Mouse (Mus musculus): ENCODE measurements at regions not wholly inside any gene's neighbourhood (a gene's known extent, or its start where the extent isn't known, plus 50 kb on each side); places are given as distances from the start of the nearest gene placed in this dataset.

DNA sequence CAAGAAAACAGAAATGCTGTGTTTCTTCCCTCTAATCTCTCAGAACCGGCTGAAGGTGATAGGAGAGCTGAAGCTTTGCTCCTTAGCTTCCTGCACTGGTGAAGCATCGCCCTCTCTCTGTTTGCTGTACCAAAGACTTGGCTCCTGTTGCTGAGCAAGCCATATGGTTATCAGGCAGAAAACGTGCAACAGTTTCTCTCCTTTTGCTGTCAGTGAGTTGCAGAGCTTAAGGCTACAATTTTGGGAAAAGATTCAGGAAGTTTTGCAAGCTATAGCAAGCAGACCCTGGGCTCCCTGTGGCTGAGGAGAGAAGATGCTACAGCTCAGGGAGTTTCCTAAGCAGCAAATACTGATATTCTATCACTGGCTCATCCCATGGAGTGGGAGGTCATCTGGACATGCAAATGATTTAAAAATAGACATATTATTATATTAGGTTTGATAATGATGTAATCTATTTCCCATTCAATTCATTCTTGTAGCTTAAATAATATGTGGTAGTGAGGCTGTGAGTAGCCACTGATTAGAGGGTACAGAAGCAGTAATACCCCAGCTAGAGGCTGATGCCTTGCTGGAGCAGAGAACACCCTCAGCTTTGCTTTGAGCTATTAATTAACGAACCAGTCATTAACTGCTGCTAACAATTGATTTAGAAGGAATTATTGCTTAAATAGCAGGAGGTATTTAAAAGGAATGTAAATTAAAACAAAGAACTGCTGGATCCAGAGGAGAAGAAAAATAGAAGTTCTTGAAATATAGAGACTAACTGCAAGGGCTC, 240.1 kb upstream of the Emcn start:
- no peak for DNase-seq (ENCODE audit: low read depth)

DNA sequence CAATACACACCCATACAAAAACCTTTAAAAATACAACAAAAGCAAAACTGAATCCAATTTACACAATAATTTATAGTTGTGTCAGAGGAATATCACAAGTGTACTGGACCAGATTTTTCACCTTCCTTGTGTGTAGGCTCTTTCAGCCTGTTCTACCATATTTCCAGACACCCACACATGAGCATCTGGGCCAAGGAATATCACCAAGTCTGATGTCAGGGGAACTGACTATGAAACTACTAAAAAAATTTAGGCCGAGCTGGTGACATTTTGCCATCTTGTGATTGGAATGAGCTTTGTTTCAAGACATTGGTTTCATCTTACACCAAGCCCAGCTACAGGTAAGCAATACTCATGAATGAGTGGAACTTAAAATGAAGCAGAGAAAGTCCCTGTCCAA, 234.9 kb upstream of the Emcn start:
- DNase-seq (ENCODE audit: low read depth): no peak

DNA sequence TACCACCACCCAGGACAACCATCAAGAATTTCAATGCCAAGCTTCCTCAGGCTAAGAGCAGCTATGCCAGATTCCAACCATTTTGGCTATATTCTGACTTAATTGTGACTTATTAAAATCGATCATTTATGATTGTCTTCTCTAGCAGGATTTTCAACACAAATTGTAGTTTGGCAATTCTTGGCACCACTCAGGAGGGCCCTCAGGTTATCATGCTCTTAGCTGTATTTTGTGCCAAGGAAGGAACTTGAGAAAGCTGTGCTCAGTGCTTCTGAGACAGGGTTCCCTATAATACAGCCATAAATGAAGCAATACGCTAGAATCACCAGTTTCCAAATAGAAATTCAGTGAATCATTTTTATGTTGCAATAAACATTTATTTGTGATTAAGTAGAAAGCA, 232.7 kb upstream of the Emcn start:
- no peak for DNase-seq (ENCODE audit: low read depth)

DNA sequence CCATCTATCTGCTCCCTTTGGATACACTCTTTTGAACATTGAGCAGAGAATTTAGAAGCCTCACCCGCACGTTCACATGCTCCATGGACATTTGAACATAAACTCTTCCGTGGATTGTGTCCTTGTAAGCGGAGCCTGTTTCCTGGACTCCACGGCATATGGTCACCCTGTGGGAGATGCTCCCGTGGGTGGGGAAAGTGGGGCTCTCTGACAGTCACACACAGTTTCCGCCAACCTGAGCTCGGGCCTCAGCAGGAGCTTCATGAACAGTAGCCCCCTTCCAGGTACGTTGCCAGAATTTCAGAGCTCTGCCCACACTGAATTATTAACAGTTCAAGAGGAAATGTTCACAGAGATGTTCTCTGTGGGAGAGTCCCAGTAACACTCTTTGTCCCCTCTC, 231.1 kb upstream of the Emcn start:
- DNase-seq (ENCODE audit: low read depth): no peak

DNA sequence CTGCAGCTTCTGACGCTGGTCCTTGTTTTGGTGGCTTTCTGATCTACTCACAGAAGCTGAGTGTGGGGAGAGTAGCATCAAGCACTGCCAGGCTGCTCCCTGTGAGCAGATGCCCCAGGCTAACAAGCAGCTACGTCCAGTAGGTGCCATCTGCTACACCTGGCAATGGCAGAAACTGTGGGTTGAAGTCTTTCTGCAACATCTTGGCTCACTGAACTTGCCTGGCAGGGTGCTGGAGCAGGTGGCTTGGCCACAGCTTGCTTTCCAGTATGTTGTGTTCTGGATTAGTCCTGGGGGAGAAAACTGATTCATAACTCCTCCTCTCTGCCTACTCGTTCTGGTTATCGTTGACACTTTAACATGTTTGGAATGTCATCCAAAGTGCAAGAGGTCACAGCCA, 230.4 kb upstream of the Emcn start:
- no peak for DNase-seq (ENCODE audit: low read depth)

DNA sequence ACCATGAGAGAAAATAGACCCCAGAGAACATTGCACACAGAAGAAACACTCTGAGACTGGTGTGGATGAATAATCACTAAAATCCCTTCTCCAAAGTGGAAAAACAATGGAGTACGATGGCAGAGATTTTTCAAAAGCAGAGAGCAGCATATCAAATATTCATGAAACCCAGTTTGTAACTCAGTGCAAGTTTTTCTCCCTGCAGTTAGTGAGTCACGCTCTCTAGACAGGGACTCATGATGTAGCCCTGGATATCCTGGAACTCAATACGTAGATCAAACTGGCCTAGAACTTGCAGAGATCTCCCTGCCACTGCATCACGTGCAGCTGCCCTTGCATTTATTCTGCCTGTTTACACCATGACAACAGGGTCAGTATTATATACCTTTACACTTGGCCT, 210.9 kb upstream of the Emcn start:
- no peak for DNase-seq (ENCODE audit: low read depth)

DNA sequence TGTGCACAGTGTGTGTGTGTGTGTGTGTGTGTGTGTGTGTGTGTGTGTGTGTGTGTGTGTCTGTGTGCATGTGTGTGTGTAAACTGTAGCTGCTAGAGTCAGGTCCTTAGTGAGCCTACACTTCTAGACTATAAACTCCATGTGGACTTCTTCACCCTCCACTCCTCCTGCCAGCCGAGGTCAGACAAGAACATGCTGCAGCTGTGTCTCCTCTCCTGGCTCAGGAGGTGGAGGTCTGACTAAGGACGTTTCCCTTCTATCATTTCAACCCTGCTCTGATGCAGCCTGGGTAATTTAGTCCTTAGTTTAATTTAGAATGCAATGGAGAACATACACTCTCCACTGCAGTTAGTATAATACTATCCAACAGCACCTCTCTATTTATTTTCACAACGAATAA, 198.8 kb upstream of the Emcn start:
- DNase-seq (ENCODE audit: low read depth): no peak

DNA sequence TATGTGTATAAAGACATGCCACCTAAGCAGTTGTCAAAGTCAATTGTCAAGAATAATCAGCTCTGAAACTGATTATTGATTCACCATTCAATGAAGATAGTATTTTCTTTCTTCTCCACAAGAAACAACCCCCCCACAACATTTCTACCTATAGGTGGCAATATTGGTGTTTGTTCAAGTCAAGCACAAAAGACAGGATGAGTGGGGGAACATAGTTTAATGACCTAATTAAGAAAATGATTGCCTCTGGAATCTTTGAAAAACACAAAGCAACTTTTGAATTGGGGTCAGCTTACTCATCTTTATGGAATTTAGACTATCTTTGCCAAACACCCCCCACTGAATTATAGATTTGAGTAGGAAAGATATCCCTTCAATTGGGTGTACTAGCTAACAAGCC, 194.8 kb upstream of the Emcn start:
- no peak for DNase-seq (ENCODE audit: low read depth)

DNA sequence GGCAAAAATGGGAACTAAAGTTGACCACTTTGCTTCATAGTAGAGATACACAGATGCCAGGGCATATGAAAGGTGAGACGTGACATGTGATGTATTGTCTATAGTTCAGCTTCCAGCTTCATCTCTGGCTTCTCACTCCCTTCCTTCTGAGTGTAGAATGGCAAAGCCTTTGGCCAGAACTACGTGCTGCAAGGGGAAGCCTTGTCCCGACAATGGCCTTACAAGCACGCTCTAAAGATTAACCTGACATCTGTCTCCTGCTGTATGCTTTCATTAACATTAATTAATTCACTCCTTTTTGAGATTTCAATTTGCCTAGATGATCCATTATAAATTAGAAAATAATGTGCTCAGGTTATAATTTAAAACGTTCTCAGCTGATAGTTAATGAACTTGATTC, 193.5 kb upstream of the Emcn start:
- DNase-seq (ENCODE audit: low read depth): no peak

DNA sequence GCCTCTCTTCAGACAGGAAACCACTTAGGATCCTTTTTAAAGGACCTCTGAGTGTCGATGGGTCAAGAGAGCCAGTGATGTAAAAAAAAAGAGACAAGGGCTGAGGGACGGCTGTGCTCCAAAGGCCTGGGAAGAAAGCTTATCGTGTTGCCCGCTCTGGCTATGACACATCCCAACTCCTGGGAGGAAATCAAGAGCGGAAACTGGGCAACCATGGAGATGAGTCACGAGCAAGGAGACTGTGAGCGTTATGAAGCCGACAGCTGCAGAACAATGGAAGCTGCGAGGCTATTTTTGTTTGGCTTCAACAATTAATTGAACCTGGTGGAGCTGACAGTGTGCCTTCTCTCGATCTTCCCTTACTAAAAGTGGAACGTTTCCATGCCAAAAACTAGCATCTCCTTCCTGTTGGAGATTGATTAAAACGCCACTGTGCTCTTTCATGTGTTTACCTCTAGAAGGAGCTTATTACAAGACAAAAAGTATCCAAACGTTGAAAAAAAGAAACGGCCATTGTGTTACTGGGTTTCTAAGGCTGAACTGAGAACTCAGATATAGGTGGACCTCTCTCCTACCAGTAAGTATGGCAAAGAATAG, 190.4 kb upstream of the Emcn start:
- no peak for DNase-seq (ENCODE audit: low read depth)

DNA sequence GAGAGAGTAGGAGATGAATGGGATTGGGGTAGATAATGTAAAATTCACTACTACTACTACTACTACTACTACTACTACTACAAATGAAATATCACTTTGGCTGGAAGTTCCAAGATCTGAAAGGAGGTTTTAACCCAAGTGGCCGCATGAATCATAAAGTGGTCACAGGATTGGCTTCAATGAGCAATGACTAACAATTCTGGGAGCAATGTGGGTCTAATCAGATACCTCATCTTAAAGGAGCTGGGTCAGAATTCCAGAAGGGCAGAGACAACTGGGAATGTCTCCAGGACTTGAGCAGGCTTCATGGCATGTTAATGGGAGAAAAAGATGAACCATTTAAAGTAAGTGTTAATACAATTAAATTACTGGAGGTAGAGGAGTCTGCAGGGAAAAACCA, 189.4 kb upstream of the Emcn start:
- DNase-seq (ENCODE audit: low read depth): no peak

DNA sequence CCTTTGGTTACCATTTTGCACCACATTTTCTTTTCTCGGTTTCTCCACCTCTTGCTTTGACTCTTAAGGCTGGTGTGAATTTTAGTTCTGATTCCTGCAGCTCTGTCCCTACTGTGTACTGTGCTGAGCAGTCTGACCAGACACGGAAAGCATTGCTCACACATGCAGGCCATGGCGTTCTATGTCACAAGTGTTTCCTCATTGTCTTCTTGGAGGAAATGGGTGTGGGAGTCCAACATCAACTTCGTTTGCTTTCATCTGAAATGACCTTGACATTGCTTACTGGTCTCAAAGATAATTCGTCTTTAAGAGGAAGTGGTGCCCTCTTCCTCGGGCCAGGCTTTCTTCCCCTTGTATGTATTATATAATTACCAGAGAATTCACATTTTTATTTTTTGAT, 187.6 kb upstream of the Emcn start:
- DNase-seq (ENCODE audit: low read depth): no peak

DNA sequence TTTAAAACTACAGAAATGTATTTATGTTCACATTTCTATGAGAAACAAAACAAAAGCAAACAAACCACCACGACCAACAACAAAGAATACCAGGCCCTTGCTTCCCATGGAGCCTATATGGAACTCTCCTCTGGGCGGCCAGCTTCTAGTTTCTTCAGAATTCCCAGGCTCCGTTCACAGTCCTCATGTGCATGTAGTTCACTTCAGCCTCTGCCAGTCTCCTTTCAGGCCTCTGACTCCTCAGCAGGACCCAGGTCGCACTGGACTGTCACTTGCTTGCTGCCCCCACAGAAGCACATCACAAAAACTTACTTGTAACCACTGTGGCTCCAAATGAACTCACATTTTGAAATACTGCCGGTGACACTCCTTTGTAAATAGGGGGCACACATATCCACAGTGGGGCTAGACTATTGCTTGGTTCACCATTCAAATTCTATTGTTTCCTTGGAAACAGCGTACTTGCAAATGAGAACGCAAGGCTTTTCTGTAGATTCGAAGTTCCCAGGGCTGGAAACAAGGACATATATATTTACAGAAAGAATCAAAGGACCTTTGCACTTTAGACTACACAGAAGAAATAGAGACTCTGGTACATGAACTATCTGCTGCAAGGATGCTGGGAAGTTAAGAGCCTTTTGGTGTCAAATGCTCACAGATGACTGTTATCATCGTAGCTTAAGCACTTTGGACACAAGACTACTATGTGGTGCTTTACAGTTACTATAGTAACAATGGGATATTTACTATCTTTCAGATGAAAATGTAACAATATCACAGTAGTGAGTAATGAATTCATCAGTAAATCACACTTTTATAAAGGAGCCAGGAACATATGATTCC, 186.4 kb upstream of the Emcn start:
- no peak for DNase-seq (ENCODE audit: low read depth)

DNA sequence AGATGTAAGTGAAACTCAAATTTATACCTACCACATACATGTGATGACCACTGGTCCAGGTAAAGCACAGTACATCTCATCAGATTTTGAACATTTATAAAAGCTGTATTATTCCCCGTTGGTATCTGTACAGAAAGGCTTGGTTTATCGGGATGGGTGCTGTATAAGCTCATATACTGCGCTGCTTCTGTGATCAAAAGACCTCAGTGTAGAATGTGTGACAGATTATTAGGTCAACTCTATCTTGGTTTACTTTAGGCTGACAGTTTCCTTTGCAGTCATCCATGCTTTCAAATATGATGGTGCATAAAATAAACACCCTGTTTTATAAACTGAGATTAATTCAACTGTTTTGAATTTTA, 185.8 kb upstream of the Emcn start:
- DNase-seq (ENCODE audit: low read depth): no peak

DNA sequence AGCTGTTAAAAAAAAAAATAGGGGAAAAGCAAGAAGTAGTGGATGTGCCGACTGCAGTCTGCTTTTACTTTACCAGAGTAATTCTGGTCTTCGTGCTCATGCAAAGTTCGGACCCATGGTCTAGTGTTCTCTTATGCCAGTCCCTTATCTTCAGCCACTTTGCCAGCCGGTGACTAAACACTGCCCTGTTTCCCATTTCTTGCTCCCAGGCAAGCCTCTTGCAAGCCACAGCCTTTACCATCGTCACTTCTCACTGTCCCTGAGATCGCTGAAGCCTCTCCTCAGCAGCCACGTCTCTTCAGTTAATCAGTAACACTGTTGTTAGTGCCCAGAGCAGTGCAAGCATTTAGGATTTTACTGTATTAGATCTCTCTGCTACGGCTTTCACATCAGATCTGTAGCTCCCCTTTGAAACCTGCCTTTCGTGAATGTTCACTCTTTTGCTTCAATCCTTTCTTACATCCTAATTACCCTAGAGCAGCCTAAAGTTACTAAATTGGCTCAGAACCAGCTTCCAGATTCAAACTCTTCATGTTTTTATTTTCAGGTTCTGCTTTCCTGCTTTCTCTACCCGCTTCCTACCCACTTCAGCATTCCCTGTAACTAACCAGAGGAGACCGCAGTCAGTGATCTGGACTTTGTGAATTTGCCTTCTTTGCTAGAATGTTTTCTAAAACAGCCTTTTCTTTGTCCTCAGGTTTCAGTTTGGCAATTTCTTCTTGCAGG, 184.5 kb upstream of the Emcn start:
- no peak for DNase-seq (ENCODE audit: low read depth)

DNA sequence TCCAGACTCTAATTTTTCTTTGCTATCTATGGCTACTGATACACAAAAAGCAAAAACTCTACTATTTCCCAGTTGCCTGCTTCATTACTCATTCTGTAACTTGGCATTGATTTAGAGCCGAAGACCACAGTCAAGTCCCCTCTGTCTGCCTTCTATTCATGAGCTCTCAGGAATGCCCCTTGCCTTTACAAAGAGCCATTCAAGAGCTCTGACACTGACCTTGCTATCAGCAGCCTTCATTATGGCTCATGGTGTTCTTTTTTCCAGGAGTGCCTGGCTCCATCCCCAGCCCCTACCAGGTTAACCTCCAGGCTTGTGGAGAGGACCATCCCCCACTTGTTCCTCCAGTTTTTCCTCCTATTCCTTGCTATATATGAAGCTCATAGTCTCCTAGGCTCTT, 151.8 kb upstream of the Emcn start:
- no peak for DNase-seq (ENCODE audit: low read depth)

DNA sequence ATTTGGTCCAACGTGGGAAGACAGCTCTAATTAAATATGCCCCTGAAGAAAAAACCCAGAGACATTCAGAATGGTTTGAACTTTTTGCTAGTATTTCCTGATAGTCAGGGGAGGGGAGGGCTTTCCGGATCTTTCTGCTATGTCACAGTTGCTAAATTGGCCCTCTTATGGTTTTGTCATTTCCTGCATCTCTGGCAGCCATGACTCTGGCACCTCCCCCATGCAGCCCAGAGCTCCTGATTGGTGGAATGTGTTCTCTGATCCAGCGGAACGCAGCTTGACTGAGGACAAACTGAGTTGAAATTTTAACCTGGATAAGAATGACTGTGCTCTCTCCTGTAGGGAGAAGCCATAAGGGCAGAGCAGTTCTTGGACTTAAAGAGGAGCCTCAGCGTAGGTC, 150.4 kb upstream of the Emcn start:
- no peak for DNase-seq (ENCODE audit: low read depth)

DNA sequence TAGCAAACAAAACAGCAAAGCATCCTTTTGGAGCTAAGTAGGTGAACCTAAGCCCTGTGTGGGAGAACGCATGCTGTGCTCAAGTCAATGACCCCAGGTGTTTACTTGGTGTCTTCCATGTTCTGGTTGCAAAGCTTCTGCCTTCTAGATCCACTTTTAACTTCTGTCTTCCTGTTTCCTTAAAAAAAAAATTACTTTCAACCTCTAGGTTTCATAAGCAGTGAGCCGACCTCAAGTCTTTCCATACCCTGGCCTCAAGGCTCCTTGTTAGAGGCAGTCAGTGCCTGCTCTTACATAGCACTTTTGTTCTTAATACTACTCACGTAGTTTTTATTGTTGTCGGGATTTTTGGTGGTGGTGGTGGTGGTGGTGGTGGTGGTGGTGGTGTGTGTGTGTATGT, 149.9 kb upstream of the Emcn start:
- no peak for DNase-seq (ENCODE audit: low read depth)

DNA sequence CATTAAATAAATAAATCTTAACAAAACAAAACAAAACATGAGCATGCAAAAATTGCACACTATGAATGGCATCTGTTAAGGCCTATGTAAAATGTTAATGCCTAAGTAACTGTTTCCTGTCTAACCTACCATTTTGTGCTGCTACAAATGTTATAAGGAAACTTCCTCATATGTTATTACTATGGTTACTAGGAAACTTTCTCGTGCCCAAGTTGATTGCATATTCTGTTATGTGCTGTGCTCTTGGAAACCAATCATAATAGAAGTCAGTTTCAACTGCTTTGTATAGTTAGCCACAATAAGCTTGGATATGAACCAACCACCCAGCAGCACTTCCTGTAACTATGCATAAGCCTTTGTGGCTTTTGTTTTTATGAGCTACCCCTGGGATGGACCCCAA, 147.0 kb upstream of the Emcn start:
- DNase-seq (ENCODE audit: low read depth): no peak

DNA sequence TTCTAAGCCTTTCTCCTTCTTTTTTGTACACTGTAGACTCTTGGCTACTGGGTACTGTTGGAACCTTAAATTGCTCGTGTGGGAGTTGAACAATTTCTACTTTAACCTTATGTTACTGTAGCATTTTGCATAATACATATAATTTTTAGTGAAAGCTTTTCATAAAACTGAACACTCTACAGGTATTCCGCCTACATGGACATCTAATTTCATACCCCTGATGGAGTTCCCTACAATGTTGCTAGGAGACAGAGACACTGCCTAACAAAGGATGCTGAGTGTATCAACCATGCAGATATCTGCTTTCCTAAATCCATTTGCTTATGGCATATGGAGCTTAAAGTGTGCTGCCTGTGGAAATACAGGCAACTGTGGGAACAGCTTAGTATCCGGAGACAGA, 129.2 kb upstream of the Emcn start:
- DNase-seq (ENCODE audit: low read depth): no peak

DNA sequence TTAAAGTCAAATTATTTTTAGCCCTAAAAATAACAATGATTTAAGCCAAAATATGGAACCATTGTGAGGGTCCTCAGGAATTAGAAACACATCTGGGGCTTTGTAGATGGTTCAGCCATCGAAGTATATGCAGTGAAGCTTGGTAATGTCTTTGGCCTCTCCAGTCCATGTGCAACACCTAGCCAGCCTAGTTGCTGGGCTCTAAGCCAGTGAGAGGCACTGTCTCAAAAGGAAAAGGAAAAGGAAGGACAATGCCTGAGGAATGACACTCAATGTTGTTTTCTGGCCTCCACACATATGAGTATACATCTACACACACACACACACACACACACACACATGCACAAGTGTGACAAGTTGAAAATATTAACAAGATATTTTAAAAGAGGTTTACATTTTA, 124.8 kb upstream of the Emcn start:
- no peak for DNase-seq (ENCODE audit: low read depth)

DNA sequence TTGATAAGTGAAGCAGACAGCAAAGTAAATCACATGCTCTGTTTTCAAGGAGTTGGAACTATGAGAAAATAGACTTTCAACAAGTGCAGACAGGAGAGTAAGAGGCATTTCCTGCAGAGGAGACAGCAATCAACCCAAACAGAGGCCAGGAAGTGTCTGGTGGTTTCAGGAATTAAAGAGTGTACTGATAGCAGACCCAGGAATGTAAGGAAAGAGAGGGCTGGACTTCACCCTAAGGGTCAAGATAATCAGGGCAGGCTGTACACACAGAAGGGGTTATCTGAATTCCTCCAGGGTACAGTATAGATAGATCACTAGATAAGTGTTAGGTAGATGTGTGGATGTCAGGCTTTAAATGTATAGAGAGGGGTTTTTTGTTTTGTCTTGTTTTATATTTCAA, 123.6 kb upstream of the Emcn start:
- DNase-seq (ENCODE audit: low read depth): no peak

DNA sequence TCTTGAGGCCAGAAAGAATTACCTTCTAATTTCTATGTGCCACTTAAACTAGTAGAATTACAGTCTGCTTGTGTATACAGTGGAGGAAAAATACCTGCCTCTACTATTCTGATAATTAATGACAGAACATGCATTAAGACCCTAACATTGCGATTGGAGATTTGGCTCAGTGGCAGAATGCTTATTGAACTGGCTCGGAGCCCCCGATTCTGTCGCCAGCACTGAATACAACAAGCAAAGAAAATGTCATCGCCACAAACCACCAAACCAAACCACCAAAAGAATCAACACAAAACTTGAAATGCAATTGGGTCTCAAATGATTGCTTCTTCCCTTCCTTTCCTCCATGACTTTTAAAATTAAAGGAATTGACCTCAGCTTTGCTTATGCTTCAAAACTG, 122.9 kb upstream of the Emcn start:
- DNase-seq (ENCODE audit: low read depth): no peak

Data from induced T-regulatory cell, adult 2 months (primary cell).